Mouse (Mus musculus): ENCODE results near the gene Slc6a6. TPM values are rescaled to one million over a fixed set of nuclear protein-coding genes. Genes with fewer than 3 reads are reported as not detected.

Slc6a6 gene
- total RNA-seq, 2 experiments from 2014 or later: 67.0 to 91.9 TPM

GRCm38 (mm10) chr6:91679095-91679577 lies 4.7 kb upstream of the Slc6a6 start:
- Histone ChIP-seq H3K27ac (peak overlapping the region; percentile 58), H3K4me3 (peak overlapping the region; percentile 50)
- intact Hi-C loops (cut with DNase I): no loop called here
- DNase-seq: peak; percentile 60
- no peak for TF ChIP-seq CTCF (IDR thresholded peaks at IDR 0.05)

GRCm38 (mm10) chr6:91679716-91680115 lies 4.1 kb upstream of the Slc6a6 start:
- Histone ChIP-seq H3K4me3 (no peak overlapping the region), H3K27ac (no peak overlapping the region)
- intact Hi-C loops (cut with DNase I): loop anchor here (5.0 kb wide), 2 partner anchors 87 to 152 kb away; no protein-coding TSS in a partner anchor
- no peak for DNase-seq
- TF ChIP-seq CTCF (IDR thresholded peaks at IDR 0.05): no peak

- no peak for TF ChIP-seq CTCF (IDR thresholded peaks at IDR 0.05)
- intact Hi-C loops (cut with DNase I): loop anchor here (2.0 to 5.0 kb wide), 3 partner anchors 61 to 155 kb away; no protein-coding TSS in a partner anchor
- Histone ChIP-seq H3K27ac (peak overlapping the region; percentile 99; the same call in 1 of the 2 replicates), H3K4me3 (no peak overlapping the region)
- DNase-seq: no peak
Observed at GRCm38 (mm10) chr6:91681841-91682240, 2.0 kb upstream of the Slc6a6 start.

- TF ChIP-seq CTCF (IDR thresholded peaks at IDR 0.05): peak; percentile 53
- peak overlapping the region; percentile 99 for H3K27ac ChIP-seq
- peak overlapping the region; percentile 99 for H3K4me3 ChIP-seq
- peak; percentile 72 for DNase-seq
- intact Hi-C loops (cut with DNase I): loop anchor here (2.0 to 5.0 kb wide), 3 partner anchors 62 to 156 kb away; no protein-coding TSS in a partner anchor
Observed at GRCm38 (mm10) chr6:91683121-91683520, 732 bp upstream of the Slc6a6 start.

- Histone ChIP-seq H3K4me3 (peak overlapping the region; percentile 99), H3K27ac (peak overlapping the region; percentile 99)
- no peak for TF ChIP-seq CTCF (IDR thresholded peaks at IDR 0.05)
- intact Hi-C loops (cut with DNase I): loop anchor here (2.0 to 5.0 kb wide), 3 partner anchors 54 to 157 kb away; no protein-coding TSS in a partner anchor
- peak; percentile 65 for DNase-seq
Observed at GRCm38 (mm10) chr6:91684474-91684829, 599 bp downstream of the Slc6a6 start.

- peak; percentile 89 for DNase-seq
- Histone ChIP-seq H3K27ac (peak overlapping the region; percentile 99), H3K4me3 (peak overlapping the region; percentile 99)
- peak; percentile 16; the same call in 1 of the 2 replicates for TF ChIP-seq CTCF (IDR thresholded peaks at IDR 0.05)
- intact Hi-C loops (cut with DNase I): loop anchor here (1.0 to 5.0 kb wide), 4 partner anchors 54 to 158 kb away; no protein-coding TSS in a partner anchor
Observed at GRCm38 (mm10) chr6:91684831-91685532, 1.1 kb downstream of the Slc6a6 start.

GRCm38 (mm10) chr6:91685533-91685883 lies 1.7 kb downstream of the Slc6a6 start:
- Histone ChIP-seq H3K4me3 (peak overlapping the region; percentile 99), H3K27ac (peak overlapping the region; percentile 99)
- no peak for DNase-seq
- no peak for TF ChIP-seq CTCF (IDR thresholded peaks at IDR 0.05)
- intact Hi-C loops (cut with DNase I): loop anchor here (1.0 to 2.0 kb wide), 2 partner anchors 53 to 109 kb away; no protein-coding TSS in a partner anchor

GRCm38 (mm10) chr6:91685896-91686295 lies 2.0 kb downstream of the Slc6a6 start:
- peak overlapping the region; percentile 99 for H3K4me3 ChIP-seq
- no peak for DNase-seq
- H3K27ac ChIP-seq: peak overlapping the region; percentile 99
- intact Hi-C loops (cut with DNase I): loop anchor here (1.0 to 2.0 kb wide), 2 partner anchors 53 to 110 kb away; no protein-coding TSS in a partner anchor
- no peak for TF ChIP-seq CTCF (IDR thresholded peaks at IDR 0.05)

GRCm38 (mm10) chr6:91686597-91686996 lies 2.7 kb downstream of the Slc6a6 start:
- Histone ChIP-seq H3K27ac (peak overlapping the region; percentile 99), H3K4me3 (peak overlapping the region; percentile 99)
- no peak for DNase-seq
- intact Hi-C loops (cut with DNase I): no loop called here
- TF ChIP-seq CTCF (IDR thresholded peaks at IDR 0.05): no peak

GRCm38 (mm10) chr6:91688021-91688420 lies 4.2 kb downstream of the Slc6a6 start:
- peak overlapping the region; percentile 60 for H3K27ac ChIP-seq
- intact Hi-C loops (cut with DNase I): no loop called here
- H3K4me3 ChIP-seq: peak overlapping the region; percentile 52

GRCm38 (mm10) chr6:91689231-91689630 lies 5.4 kb downstream of the Slc6a6 start:
- Histone ChIP-seq H3K27ac (peak overlapping the region; percentile 68), H3K4me3 (peak overlapping the region; percentile 39)
- TF ChIP-seq CTCF (IDR thresholded peaks at IDR 0.05): no peak
- no peak for DNase-seq
- intact Hi-C loops (cut with DNase I): no loop called here

More at GRCm38 (mm10) chr6:91688021-91688420, 4.2 kb downstream of the Slc6a6 start:
- no peak for DNase-seq
- no peak for TF ChIP-seq CTCF (IDR thresholded peaks at IDR 0.05)

- no peak for DNase-seq
- intact Hi-C loops (cut with DNase I): no loop called here
- Histone ChIP-seq H3K27ac (peak overlapping the region; percentile 68), H3K4me3 (peak overlapping the region; percentile 23)
- no peak for TF ChIP-seq CTCF (IDR thresholded peaks at IDR 0.05)
Observed at GRCm38 (mm10) chr6:91690222-91690621, 6.4 kb downstream of the Slc6a6 start.

GRCm38 (mm10) chr6:91690646-91691045 lies 6.8 kb downstream of the Slc6a6 start:
- H3K27ac ChIP-seq: peak overlapping the region; percentile 68; the same call in 1 of the 2 replicates
- no peak for TF ChIP-seq CTCF (IDR thresholded peaks at IDR 0.05)
- peak overlapping the region; percentile 23; the same call in 1 of the 2 replicates for H3K4me3 ChIP-seq
- intact Hi-C loops (cut with DNase I): no loop called here
- DNase-seq: no peak
